Mouse (Mus musculus): Measurements from ENCODE around the gene Prkar1a.

Prkar1a gene

DNA sequence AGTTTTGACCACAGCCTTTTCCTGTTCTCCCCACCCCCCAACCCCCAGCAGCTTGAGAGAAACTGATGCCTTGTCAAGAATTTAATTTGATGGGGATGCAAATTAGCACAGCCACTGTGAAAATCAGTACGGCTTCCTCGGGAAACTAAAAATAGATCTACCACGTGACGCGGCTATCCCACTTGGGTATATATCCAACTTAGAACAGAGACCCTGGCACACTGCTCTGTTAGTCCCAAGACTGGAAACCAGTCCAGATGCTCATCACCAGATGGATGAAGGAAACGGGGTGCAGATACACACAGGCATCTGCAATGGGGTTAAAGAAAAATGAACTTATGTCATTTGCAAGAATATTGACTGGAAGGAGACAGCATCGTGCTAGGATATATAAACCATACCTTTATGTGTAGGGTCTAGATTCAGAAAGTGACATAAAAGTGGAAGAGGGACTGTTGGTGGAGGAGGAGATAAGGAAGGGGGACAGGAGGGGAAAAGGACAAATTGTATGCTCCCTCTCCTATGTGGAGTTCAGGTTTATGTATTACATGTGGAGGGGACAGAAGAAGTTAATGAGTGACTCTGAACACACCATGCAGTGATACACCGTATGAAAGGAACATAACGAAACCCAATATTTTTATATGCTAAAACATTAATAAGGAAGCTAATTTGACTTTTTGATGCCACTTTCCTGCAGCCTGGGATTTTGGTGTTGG, 56.3 kb downstream of the Prkar1a start:
- DNase-seq (ENCODE audit: low read depth, low spot score) = no peak

GRCm38 (mm10) chr11:109706055-109706412, 56.8 kb downstream of the Prkar1a start:
- DNase-seq (ENCODE audit: low read depth, low spot score) = peak; percentile 47

DNA sequence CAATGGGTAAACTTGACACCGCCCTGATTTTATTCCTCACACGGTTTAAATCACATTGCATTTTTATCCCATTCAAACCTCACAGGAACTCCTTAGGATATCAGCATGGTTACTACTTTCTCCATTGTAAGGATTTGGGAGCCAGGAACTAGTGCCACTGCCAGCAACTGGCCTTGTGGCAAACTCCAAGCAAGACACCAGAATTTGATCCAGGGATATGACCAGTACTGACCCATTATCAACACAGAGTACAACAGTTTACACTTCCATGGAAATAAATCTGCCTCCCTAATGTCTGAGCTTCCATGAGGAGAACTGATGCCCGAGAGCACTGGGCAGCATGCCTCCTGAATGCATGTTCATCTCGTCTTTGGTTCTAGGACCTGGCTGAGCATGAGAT, 57.4 kb downstream of the Prkar1a start:
- no peak for DNase-seq (ENCODE audit: low read depth, low spot score)

GRCm38 (mm10) chr11:109707442-109707841, 58.2 kb downstream of the Prkar1a start:
- no peak for DNase-seq (ENCODE audit: low read depth, low spot score)

DNA sequence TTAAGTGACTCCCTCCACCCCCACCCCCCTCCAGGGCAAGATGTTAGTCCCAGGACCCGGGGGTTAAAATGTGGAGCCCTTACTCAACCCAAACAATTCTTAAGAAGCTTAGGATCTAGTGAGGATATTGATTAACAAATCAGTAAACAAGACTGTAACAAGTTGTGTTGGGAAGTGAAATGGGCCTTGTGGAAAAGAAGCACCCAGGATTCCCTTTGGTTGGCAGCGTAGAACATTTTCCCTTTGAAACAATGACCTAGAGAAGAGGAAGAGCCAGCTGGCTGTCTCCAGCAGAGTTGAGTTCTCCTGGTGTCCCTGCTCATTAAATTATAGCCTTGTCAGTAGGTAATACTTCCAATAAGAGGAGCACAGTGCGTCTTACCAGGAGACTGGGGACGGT, 59.6 kb downstream of the Prkar1a start:
- DNase-seq (ENCODE audit: low read depth, low spot score) = no peak

DNA sequence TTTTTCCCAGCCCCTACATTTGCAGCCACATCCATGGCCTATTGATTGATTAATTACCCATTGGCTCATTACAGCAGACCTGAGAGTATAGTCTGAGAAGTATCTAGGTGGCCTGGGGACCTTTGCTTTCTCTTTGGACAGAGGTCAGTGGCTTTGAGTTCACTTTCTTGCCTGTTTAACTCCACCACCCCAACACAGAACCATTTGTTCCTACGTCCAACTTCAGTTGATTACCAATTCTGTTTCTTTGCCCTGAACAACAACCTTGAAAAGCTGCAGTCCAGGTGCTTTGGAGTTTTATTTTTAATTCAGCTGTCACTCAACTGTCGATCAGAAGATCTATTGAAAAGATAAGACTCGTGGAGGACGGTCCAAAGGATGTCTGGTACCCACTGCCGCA, 60.3 kb downstream of the Prkar1a start:
- no peak for DNase-seq (ENCODE audit: low read depth, low spot score)

DNA sequence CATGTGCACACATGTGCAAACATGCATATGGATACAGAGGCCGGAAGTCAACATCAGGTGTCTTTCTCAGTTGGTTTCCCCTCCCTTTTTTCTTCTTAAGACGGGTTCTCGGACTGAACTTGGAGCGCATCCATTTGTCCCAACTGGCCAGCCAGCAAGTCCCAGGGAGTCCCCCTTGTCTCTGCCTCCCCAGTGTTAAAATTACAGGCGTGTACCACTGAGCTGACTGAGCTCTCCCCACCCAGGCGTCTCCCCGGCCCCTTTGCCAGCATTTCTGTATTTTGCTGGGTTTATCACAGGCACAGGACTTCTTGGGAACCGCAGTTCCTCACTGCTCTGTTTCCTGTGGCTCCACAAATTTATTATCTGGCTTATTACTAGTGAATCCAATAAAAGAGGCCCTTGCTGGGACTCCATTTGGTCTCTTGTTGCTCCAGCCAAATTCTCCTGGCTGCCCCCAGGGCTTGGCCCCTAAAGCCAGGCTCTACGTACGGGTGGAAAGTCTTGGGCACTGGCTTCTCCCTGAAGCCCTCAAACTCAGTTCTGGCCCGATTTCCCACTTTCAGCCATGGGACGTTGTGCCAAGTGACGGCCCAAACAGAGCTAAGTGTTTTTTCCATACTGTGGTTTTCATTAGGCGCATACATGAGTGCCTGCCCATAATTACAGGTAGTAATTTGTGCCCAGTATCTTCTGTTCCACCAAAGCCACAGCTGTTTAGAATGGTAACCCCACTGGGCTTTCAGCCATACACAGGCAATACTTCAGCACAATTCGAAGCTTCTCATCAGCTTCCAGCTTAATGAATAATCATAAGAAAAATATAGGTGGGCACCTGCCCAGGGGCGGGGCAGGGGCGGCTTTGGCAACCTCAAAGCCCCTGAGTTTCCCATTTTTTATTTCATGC, 65.4 kb downstream of the Prkar1a start:
- DNase-seq (ENCODE audit: low read depth, low spot score) = peak; percentile 40

GRCm38 (mm10) chr11:109715311-109715781, 66.1 kb downstream of the Prkar1a start:
- no peak for DNase-seq (ENCODE audit: low read depth, low spot score)

DNA sequence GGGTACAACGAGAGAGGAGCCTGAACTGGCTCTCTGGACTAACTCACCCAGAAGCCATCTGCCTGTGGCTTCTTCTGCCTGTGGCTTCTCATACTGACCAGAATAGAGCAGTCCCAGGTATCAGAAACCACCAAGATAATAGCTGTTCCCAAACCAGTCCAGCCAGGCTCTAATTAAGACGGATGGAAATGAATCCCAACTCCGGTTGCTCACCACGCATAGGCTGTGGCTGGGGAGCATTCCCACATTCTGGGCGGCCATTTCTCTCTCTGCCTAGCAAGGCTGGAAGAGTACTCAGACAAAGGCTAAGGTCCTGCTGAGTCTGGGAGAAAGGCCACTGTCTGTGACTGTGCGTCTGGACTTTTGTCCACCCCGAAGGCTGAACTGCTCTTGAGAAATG, 67.8 kb downstream of the Prkar1a start:
- DNase-seq (ENCODE audit: low read depth, low spot score) = no peak

DNA sequence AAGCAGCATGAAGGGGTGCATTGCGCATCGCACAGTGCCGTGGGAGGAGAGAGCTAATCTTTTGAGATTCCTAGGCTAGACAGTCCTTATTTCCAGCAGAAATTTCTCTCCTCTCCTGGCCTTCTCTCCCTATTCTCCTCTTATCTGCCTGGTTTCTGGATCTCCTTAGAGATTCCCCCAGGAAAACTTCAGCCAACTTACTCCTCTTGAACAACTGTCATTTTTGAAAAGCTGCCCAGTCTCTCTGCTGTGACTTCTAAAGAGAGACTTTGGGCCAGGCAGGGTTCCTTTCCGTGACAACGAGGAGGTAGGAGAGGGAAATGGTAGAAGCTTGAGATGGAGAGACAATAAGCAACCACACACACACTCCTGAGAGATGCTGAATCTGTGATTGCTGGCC, 68.2 kb downstream of the Prkar1a start:
- no peak for DNase-seq (ENCODE audit: low read depth, low spot score)

DNA sequence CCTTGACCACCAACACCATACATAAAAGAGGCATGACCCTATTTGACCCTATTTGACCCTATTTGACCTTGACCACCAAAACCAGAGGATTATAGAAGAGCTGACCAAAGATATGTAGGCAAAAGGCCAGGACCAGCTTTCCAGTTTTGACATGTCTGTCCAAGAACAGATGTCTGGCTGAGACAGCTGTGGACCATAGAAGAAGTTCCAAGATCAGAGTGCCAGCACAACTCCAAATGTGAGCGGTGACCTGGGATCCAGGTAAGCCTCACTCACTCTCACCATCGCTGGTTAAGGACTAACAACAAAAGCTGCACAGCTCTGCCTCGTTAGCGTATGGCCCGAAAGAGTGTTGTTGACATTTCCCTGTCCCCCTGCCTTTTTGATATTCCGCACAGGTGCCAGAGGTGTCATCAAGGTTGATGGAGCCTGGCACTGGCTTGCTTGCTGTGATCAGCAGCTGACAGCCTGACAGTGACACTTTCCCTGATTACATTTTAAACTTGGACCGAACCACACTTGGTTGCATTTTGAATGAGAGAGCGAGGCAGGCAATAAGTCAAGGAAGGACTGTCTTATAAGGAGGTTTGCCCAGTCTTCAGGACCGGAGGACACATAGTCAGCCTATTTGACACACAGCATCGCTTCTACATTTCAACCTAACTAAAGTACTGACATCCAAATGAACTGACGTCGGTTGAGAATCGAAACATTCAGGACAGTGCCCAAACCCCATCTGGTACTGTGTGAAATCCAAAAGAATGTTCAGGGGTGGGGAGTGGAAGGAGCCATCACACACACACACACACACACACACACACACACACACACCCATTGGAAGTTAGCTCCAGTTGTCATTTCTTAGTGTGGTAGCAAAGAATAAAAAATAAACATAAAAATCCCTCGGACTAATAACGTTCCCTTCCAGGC, 69.0 kb downstream of the Prkar1a start:
- no peak for DNase-seq (ENCODE audit: low read depth, low spot score)

Data from skeletal muscle tissue, adult 2 months (tissue).